Mouse (Mus musculus) heart, embryonic 13.5 days (tissue): ENCODE measurements around the gene Catsperz. TPM values are rescaled to one million over a fixed set of nuclear protein-coding genes. Genes with fewer than 3 reads are reported as not detected.

Experiments
- ATAC-seq: fragments of 200-750 bp; cut with Nextera tagmentation; 2 replicates; pipeline ENCODE4 v1.8.0; 2017; ENCODE audit warnings: moderate TSS enrichment; ENCODE audit not compliant: insufficient number of reproducible peaks, low FRiP score, low TSS enrichment; ENCODE audit errors: extremely low read depth
- H3K27ac ChIP-seq: fragments of 300-500 bp; sonication (generic); replicated peaks from 2 replicates; pipeline ENCODE4 v1.5.1; 2015; ENCODE audit warnings: moderate library complexity, mild to moderate bottlenecking, inconsistent platforms
- H3K27me3 ChIP-seq: fragments of 300-500 bp; sonication (generic); replicated peaks from 2 replicates; pipeline ENCODE4 v1.6.1; 2015; ENCODE audit warnings: mild to moderate bottlenecking, inconsistent platforms
- H3K36me3 ChIP-seq: fragments of 300-500 bp; sonication (generic); 2 replicates; pipeline ENCODE4 v1.6.1; 2015; ENCODE audit warnings: mild to moderate bottlenecking, inconsistent platforms
- H3K4me1 ChIP-seq: fragments of 300-500 bp; sonication (generic); 2 replicates; pipeline ENCODE4 v1.6.1; 2015; ENCODE audit warnings: inconsistent platforms
- H3K4me2 ChIP-seq: fragments of 300-500 bp; sonication (generic); 2 replicates; pipeline ENCODE4 v1.6.1; 2015; ENCODE audit warnings: inconsistent platforms, mild to moderate bottlenecking, moderate library complexity
- H3K4me3 ChIP-seq: fragments of 300-500 bp; sonication (generic); 2 replicates; pipeline ENCODE4 v1.5.1; 2015; ENCODE audit warnings: moderate library complexity, mild to moderate bottlenecking, inconsistent platforms
- H3K9ac ChIP-seq: fragments of 300-500 bp; sonication (generic); 2 replicates; pipeline ENCODE4 v1.6.1; 2015; ENCODE audit warnings: inconsistent platforms, mild to moderate bottlenecking, moderate library complexity
- H3K9me3 ChIP-seq: fragments of 300-500 bp; sonication (generic); 2 replicates; pipeline ENCODE4 v1.6.1; 2016; ENCODE audit warnings: inconsistent platforms
- WGBS: fragments of 180-500 bp; shearing (Covaris S2); methylation state at CpG from one replicate; pipeline ENCODE4 v1.1.7; 2015; ENCODE audit warnings: mixed read lengths; 5-methylcytosine and 5-hydroxymethylcytosine counted together
- polyA plus RNA-seq: library from polyadenylated mRNA; unstranded; fragments of >200 nt; fragmentation: Nextera tagmentation; extraction: Ambion mirVana; gene quantifications from 2 replicates; pipeline ENCODE4 v1.2.1, GENCODE M21; 2015

Catsperz gene
- polyA plus RNA-seq, 1 experiment from 2014 or later: 1.7 TPM

DNA sequence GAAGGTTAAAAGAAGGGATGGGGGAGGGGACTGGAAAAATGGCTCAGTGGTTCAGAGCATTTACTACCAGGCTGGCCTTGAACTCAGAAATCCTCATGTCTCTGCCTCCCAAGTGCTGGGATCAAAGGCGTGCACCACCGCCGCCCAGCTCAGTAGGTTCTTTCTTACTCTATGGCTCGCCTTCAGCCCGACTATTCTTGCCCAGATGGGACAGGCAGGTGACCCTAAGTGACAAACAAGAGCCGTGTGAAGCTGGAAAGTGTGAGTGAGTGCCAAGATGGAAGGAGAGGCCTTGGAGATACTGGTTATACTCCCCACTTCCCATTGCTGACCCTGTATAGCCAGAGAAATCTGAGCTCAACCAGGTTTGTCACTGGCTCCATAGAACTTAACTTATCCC lies 18.5 kb upstream of the Catsperz start:
- no peaks in the 10 kb centered on the region for H3K27me3 ChIP-seq
- H3K9ac ChIP-seq: no peak overlapping the region
- ATAC-seq: no peak
- H3K36me3 ChIP-seq: peaks cover 30% of the 10 kb centered on the region
- no peak overlapping the region for H3K4me2 ChIP-seq
- 93% methylated on average over 6 of the region's 6 CpGs for WGBS
- H3K4me1 ChIP-seq: peaks cover 30% of the 10 kb centered on the region
- no peak overlapping the region for H3K4me3 ChIP-seq
- no peak overlapping the region for H3K27ac ChIP-seq
- no peaks in the 10 kb centered on the region for H3K9me3 ChIP-seq

DNA sequence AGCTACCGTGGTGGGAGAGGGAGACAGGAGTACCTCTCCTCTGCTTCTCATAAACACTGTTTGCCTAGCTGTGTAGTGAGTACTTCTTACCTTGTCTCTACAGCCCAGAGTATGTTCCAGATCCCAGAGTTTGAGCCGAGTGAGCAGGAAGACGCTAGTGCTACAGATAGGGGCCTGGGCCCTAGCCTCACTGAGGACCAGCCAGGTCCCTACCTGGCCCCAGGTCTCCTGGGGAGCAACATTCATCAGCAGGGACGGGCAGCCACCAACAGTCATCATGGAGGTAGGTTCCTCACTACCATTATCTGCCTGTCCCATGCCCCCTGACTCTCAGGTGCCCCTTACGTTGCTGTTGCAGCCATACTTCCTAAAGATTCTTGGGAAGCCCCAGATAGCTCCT lies 17.6 kb upstream of the Catsperz start:
- H3K27ac ChIP-seq: peak overlapping the region; percentile 97
- no peak for ATAC-seq
- peaks cover 30% of the 10 kb centered on the region for H3K4me1 ChIP-seq
- H3K4me2 ChIP-seq: peak overlapping the region; percentile 100
- WGBS: 20% methylated on average over 5 of the region's 5 CpGs
- H3K9ac ChIP-seq: peak overlapping the region; percentile 87
- H3K36me3 ChIP-seq: peaks cover 30% of the 10 kb centered on the region
- no peaks in the 10 kb centered on the region for H3K27me3 ChIP-seq
- H3K9me3 ChIP-seq: no peaks in the 10 kb centered on the region
- H3K4me3 ChIP-seq: peak overlapping the region; percentile 67

GRCm38 (mm10) chr19:6942249-6942691 lies 17.1 kb upstream of the Catsperz start, which contains the start of gene Gpr137:
TSS of gene Gpr137 (minus strand) at chr19:6942480.
- no peaks in the 10 kb centered on the region for H3K9me3 ChIP-seq
- peak within 1 kb of the TSS; percentile 67 for H3K4me3 ChIP-seq
- peaks cover 30% of the 10 kb centered on the region for H3K36me3 ChIP-seq
- WGBS: under 1% methylated on average over 27 of the region's 27 CpGs
- peak within 1 kb of the TSS; percentile 87 for H3K9ac ChIP-seq
- H3K27me3 ChIP-seq: no peaks in the 10 kb centered on the region
- ATAC-seq: peak; percentile 84
- peak within 1 kb of the TSS; percentile 97 for H3K27ac ChIP-seq
- peak within 1 kb of the TSS; percentile 100 for H3K4me2 ChIP-seq
- peaks cover 30% of the 10 kb centered on the region for H3K4me1 ChIP-seq

DNA sequence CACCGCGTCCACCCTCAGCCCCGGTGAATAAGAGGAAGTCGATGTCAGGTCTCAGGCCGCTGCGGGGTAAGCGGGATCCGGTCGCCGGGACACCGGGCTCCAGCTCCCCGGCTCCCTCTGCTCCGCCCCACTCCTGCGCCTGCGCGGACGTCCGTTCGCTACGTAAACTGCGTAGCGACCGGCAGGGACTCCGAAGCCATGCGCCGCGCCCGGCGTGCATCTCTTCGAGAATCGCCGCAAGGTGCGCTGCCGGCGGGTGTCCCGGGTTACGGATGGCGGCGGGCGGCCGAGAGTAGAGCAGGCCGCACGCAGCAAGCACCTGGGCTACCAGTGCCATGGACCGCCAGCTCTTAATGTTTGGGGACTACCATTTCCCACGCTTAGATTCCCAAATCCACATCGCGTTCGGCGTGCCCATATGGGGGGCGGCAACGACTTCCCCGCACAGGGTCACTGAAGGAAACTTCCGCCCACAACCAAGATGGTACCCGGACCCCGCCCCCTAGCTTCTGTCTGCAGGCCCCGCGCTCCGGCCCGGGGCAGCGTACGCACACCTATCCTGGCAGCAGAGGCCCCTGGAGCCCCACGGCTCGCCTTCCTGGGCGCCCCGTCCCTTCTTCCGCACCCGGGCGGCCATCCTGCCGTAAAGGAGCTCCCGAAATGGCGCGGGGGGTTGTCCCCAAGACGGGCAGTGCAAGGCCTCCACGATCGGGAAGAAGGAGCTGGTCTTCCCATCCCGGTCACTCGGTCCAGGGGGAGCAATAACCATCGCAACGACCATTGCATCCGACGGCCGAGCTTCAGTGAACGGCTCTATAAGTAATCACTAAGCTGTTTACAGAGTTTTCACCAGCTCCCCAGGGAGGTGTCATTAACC lies 16.4 kb upstream of the Catsperz start, which contains the start of gene Bad:
Bad (plus strand) TSS at position 490 of the 877 bp plus-strand sequence.
- Histone ChIP-seq H3K4me3 (peak within 1 kb of the TSS; percentile 67), H3K9ac (peak within 1 kb of the TSS; percentile 87), H3K36me3 (peaks cover 24% of the 10 kb centered on the region), H3K4me2 (peak within 1 kb of the TSS; percentile 100), H3K4me1 (peaks cover 30% of the 10 kb centered on the region), H3K27me3 (0 out of 2 replicates have a peak, but pooled peaks cover 5% of the 10 kb centered on the region), H3K27ac (peak within 1 kb of the TSS; percentile 97), H3K9me3 (no peaks in the 10 kb centered on the region)
- peak; percentile 65 for ATAC-seq
- WGBS: under 1% methylated on average over 83 of the region's 83 CpGs

DNA sequence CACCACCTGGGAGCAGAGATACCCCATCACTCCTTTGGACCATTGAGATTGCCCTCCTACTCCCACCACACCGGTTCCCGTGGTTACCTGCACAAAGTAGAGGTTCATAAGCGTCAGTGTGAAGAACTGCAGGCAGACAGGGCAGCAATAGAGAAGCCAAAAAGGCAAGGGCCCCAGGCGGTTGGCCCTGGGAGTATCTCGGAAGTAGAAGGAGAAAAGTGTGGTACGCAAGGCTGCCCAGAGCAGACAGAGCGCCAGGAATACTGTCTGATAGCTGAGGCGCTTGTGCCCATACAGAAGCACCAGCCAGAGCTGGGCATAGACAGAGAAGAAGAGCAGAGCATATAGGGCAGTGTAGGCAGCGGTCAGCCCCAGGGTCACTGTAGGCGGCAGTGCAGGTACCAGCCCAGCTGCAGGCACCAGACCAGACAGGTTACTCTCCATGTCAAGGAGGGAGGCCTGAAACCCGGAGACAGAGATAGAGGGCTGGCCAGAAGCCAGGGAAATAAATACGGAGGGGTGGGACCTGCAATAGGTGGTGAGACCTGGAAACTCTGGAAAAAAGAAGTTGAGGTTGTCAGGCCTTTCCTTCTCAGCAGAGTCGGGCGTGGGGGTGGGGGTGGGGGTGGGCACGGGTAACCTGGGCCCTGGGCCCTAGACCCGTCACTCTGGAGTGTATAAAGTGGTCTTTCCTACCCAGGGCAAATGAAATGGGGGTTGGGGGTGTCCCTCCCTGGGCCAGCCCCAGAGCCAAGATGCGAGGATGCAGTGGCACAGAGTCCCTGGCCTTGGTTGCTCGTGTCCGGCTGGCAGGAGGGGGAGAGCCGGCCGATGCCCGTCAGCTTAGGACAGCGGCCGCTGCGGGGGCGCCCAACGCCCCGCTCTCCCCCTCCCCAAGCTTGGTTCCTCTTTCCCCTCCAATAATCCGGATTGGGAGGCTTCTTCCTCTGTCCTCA lies 15.5 kb upstream of the Catsperz start:
- Histone ChIP-seq H3K27ac (peak overlapping the region; percentile 97), H3K9ac (peak overlapping the region; percentile 87), H3K4me1 (peaks cover 30% of the 10 kb centered on the region), H3K36me3 (peaks cover 20% of the 10 kb centered on the region), H3K4me3 (peak overlapping the region; percentile 67), H3K4me2 (peak overlapping the region; percentile 100), H3K9me3 (no peaks in the 10 kb centered on the region), H3K27me3 (peaks cover 13% of the 10 kb centered on the region)
- 20% methylated on average over 28 of the region's 29 CpGs for WGBS
- peak; percentile 6; the same call in 1 of the 2 replicates for ATAC-seq

DNA sequence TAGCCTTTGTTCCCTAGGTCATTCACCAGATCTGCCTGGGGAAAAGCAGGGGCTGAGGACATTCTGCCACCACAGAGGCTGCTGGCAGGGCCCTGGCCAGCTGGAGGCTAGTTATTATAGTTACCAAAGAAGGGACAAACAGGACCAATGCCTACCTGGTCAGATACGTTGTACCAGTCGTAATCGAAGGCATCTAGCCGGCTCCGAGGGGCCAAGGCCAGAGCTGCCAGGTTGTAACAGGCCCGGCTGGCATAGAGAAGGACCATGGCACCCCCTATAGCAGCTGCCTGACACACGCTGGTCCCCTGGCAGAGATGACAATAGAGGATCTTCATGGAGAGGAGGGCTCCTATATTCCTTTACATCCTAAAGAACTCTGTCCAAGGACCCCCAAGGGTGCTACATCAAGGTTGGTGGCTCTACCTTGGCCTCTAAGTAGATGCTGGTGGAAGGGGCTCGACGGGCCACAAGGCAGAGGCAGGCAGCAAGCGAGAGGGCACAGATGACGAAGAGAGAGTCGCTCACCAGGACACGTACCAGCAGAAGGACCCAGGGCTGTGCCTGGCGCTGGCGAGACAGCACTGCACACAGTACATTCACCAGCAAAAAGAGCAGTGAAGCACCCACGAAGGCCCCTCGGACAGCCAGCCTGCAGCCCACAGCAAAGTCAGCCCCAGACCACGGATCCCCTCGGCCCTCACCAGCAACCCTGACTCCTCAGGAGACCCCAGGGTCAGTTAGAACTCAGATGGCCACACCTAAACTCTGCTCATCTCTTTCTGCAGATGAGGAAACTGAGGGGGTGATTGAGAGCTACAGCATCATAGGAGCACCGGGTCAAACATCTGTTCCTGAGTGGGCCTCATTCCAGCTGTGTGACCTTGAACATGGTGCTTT lies 14.2 kb upstream of the Catsperz start:
- Histone ChIP-seq H3K4me3 (no peak overlapping the region), H3K4me1 (peaks cover 31% of the 10 kb centered on the region), H3K36me3 (0 out of 2 replicates have a peak, but pooled peaks cover 8% of the 10 kb centered on the region), H3K4me2 (no peak overlapping the region), H3K9ac (peak overlapping the region; percentile 87; the same call in 1 of the 2 replicates), H3K9me3 (no peaks in the 10 kb centered on the region), H3K27me3 (peaks cover 27% of the 10 kb centered on the region), H3K27ac (no peak overlapping the region)
- no peak for ATAC-seq
- 86% methylated on average over 20 of the region's 20 CpGs for WGBS

- no peaks in the 10 kb centered on the region for H3K9me3 ChIP-seq
- peaks cover 42% of the 10 kb centered on the region for H3K27me3 ChIP-seq
- no peak overlapping the region for H3K4me2 ChIP-seq
- ATAC-seq: no peak
- no peak overlapping the region; the same call in 1 of the 2 replicates for H3K9ac ChIP-seq
- WGBS: 70% methylated on average over 16 of the region's 16 CpGs
- H3K27ac ChIP-seq: no peak overlapping the region
- peaks cover 33% of the 10 kb centered on the region for H3K4me1 ChIP-seq
- H3K36me3 ChIP-seq: 0 out of 2 replicates have a peak, but pooled peaks cover 4% of the 10 kb centered on the region
- no peak overlapping the region for H3K4me3 ChIP-seq
Observed at GRCm38 (mm10) chr19:6937541-6938465, 12.6 kb upstream of the Catsperz start.

GRCm38 (mm10) chr19:6936299-6936698 lies 11.1 kb upstream of the Catsperz start:
- ATAC-seq: no peak

GRCm38 (mm10) chr19:6934195-6934977 lies 9.2 kb upstream of the Catsperz start, which contains the start of gene Kcnk4:
TSS of gene Kcnk4 (minus strand) at chr19:6934515.
- peak within 1 kb of the TSS; percentile 80 for H3K9ac ChIP-seq
- peaks cover 75% of the 10 kb centered on the region for H3K27me3 ChIP-seq
- peaks cover 14% of the 10 kb centered on the region for H3K4me1 ChIP-seq
- 11% methylated on average over 23 of the region's 23 CpGs for WGBS
- H3K27ac ChIP-seq: no peak within 1 kb of the TSS
- H3K4me2 ChIP-seq: peak within 1 kb of the TSS; percentile 86
- H3K36me3 ChIP-seq: 0 out of 2 replicates have a peak, but pooled peaks cover 4% of the 10 kb centered on the region
- H3K9me3 ChIP-seq: no peaks in the 10 kb centered on the region
- peak within 1 kb of the TSS; percentile 56 for H3K4me3 ChIP-seq
- ATAC-seq: no peak

More at GRCm38 (mm10) chr19:6936299-6936698, 11.1 kb upstream of the Catsperz start:
- Histone ChIP-seq H3K27me3 (peaks cover 57% of the 10 kb centered on the region), H3K4me2 (no peak overlapping the region), H3K27ac (no peak overlapping the region), H3K4me1 (peaks cover 31% of the 10 kb centered on the region), H3K36me3 (0 out of 2 replicates have a peak, but pooled peaks cover 4% of the 10 kb centered on the region), H3K4me3 (no peak overlapping the region), H3K9me3 (no peaks in the 10 kb centered on the region), H3K9ac (no peak overlapping the region)
- 23% methylated on average over 3 of the region's 3 CpGs for WGBS
